Mouse (Mus musculus) cerebellum, postnatal 4 days (tissue): ENCODE results near the gene Sipa1l3.

Experiments
- DNase-seq, 2 experiments: peaks; one replicate each; pipeline ENCODE4 v3.0.0; 2022; ENCODE audit warnings: low spot score in 2 of 2, mixed read lengths in 1 of 2

Sipa1l3 gene

GRCm38 (mm10) chr7:29505337-29506318 is 12.8 kb downstream of the Sipa1l3 start:
- no peak for DNase-seq

DNA sequence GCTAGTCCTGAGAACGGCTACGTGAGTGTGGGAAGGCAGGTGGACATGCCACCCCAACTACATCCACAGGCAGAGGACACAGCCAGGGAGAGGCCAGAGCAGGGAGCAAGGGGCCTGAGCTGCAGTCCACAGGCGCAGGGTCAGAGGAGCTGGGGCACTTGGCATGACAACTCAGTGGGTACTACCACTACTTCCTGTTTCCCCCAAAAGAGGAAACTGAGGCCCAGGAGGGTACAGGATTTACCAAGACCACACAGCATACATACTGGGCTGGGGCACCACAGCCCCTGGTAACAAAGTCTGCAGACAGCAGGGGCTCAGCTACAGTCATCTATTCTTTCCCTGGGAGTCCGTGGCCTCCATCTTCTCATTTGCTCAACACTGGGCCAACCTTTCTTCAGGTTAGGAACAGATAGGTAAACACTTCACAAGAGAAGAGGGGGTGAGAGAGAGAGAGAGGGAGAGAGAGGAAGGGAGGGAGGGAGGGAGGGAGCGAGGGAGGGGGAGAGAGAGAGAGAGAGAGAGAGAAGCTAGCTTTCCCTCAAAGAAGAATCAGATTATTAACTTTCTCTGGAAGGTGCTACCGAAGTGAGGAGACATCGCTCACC is 13.7 kb downstream of the Sipa1l3 start:
- no peak for DNase-seq

DNA sequence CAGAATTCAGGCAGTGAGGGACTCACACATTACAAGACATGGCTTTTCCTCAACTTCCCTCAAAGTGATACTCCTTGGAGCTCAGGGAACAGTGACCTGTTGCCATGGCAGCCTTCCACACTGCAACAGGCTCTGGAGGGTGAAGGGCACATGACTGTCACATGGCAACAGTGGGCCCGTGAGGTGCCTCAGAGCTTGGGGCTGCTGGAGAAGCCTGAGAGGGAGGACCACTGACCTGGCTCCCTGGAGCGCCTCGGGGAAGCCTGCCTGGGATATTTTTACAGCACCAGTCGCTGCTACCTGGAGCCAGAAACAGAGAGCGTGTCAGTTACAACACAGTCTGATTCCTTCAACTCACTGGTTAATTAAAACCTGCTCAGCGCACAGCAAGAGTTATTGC is 14.8 kb downstream of the Sipa1l3 start:
- DNase-seq = no peak

GRCm38 (mm10) chr7:29501214-29501613 is 17.2 kb downstream of the Sipa1l3 start:
- no peak for DNase-seq

- no peak for DNase-seq
These were observed 19.4 kb downstream of the Sipa1l3 start for GRCm38 (mm10) chr7:29499071-29499470.

- DNase-seq = no peak
These were observed 21.4 kb downstream of the Sipa1l3 start for GRCm38 (mm10) chr7:29496953-29497590.

DNA sequence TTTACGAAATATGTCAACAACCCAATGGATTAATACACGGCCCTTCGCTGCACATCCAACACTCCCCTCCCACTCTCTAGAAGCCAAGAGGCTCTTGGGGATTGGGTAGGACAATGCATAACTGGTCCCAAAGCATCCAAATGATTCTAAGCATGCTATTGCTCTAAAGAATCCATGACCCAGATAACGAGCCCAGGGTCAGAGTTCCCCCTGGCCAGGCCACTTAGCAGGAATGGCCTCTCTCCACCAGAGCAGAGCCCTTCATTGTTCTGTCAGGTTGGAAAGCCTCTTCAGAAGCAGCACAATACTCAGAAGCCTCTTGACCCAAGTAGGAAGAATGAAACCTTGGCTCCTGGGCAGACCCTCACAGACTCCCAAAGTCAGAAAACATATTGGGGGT is 22.1 kb downstream of the Sipa1l3 start:
- DNase-seq = no peak

GRCm38 (mm10) chr7:29495880-29496279 is 22.6 kb downstream of the Sipa1l3 start:
- no peak for DNase-seq

DNA sequence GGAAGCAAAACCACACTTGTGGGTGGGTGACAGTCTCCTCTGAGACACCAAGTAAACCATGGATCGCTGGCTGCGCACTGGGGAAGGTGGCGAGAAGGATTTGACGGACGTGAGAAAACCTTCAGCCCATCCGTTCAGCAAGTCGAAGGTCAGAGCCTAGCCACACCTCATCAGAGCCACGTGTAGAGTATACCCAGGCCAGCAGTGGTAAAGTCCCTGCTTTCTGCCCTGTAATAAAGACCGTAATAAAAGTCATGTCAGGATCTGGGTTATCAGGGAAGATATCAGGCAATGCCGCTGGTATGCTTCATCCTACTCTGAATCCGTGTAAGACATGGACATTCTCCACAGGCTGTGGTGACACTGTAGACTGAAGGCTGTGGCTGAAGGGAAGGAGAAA is 23.6 kb downstream of the Sipa1l3 start:
- DNase-seq = no peak

DNA sequence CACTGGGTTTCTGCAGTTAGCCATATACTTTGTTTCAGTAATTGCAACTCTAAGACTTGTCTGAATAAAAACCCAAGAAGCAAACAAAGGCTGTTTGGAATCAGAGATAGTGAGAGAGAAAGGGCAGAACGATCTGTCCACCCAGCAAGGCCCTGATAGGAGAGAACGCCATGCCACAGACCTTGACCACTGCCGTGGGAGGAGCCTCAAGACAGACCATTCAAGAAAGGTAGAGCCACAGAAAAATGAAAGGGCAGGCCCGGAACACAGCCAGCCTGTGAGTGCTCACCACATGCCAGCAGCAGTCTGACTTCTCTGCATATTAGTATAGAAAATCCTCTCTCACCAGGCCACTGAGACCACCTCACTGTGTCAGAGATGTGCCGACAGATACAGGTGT is 24.4 kb downstream of the Sipa1l3 start:
- DNase-seq = no peak

- DNase-seq = no peak
These were observed 25.4 kb downstream of the Sipa1l3 start for GRCm38 (mm10) chr7:29492992-29493391.

GRCm38 (mm10) chr7:29491861-29492260 is 26.6 kb downstream of the Sipa1l3 start:
- no peak for DNase-seq

DNA sequence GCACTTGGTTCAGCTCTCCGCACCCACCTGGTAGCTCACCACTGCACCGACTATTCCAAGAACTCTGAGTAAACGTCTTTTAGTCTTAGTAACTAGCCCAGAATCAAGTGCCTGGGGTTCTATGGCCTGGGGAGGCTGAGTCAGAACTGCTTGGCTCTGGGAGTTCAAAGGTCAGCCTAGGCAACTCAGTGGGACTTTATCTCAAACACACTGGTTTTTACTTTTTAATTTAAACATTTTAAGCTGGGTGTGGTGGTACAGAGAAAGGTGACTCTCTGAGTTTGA is 27.0 kb downstream of the Sipa1l3 start:
- no peak for DNase-seq

- no peak for DNase-seq
These were observed 27.6 kb downstream of the Sipa1l3 start for GRCm38 (mm10) chr7:29490704-29491470.

DNA sequence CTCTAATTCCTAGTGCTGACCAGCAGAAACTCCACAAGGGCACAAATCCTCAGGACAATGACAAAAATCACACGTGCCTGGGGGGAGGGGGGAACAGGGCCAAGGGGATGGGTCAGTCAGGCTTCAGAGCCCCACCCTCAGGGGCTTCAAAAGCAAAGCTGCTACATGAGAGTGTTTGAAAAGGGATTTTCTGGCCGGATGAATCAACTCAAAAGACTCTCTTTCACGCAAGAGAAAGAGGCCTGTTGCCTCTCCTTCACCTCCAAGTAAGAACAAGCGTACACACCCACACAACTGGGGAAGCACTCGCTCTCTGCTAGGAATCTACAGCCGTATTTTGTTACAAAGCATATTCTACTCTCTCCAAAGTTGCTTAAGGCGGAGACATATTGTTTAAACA is 28.6 kb downstream of the Sipa1l3 start:
- no peak for DNase-seq

GRCm38 (mm10) chr7:29489364-29489763 is 29.1 kb downstream of the Sipa1l3 start:
- DNase-seq = no peak

- DNase-seq = no peak
These were observed 31.7 kb downstream of the Sipa1l3 start for GRCm38 (mm10) chr7:29486753-29487152.

DNA sequence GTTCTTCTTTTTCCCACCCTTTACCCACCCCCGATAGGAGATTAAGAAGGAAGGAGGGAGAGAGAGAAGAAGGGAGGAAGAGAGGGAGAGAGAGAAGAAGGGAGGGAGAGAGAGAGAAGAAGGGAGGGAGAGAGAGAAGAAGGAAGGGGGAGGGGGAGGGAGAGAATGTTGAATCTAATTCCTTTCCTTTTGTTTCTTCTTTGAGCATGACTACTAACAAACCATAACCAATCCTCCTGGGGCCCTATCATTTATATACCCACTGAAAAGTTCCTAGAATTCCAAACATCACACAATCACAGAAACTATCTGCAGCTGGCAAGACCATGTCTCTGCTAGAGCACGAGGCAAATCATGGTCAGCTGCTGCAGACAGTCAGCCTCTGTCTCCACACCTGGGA is 32.7 kb downstream of the Sipa1l3 start:
- DNase-seq = no peak

DNA sequence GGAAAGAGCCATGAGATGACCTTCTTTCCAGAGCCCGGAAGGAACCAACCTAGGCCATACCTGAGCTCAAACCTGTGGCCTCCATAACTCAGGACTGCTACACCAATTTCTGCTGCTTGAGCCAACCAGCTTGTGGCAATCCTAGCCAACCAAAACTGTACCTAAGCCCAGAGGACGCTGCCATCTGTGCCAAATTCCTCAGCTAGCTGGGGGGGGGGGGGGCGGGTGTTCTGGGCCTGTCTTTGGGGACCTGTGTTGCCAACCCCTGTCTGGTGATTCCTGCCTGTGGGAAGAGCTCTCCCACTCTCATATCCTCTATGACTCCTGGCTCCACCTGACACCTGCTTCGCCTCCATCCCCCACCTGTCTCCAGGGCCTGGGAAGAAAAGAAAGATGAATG is 34.9 kb downstream of the Sipa1l3 start:
- DNase-seq = no peak

DNA sequence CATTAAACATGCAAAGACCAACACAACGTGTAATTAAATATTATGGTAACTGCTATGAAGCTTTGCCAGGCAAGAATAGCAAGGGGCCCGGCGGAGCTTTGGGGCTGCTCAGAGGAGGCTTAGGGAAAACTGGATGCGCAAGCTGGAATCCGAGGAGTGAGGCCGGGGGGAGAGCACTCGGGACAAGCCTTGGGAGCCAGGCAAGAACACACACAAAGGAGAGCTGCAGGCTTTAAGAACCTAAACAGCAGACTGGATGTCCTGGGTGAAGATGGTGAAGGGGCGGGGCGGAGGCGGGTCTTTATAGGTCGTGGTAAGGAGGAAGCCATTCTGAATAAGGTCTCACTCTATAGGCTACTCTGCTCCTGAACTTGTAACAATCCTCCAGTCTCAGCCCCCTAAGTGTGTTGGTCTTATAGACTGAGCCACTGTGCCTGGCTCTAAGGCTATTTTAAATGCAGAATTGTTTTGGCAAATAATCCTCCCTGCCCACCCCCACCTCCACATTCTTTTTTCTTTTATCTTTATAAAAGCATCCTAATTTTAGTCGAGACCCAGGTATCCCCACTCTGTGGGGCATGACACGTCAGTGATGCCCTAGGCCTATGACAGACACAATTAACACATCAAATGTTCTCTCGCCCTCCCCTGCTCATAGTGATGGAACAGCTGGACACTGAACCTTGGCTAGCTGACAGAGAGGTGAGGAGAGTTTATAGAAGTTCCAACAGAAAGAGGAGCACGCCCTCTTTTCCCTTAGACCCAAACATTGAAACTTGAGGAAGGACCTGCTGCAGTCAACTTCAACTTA is 36.9 kb downstream of the Sipa1l3 start:
- DNase-seq = no peak
